Mouse (Mus musculus) erythroblast, embryonic 14.5 days (primary cell): ENCODE measurements at regions not wholly inside any gene's neighbourhood (a gene's known extent, or its start where the extent isn't known, plus 50 kb on each side); places are given as distances from the start of the nearest gene placed in this dataset.

Experiments
- GATA1 ChIP-seq: IDR thresholded peaks from 2 replicates; pipeline ENCODE4 v1.6.1; 2012; ENCODE audit warnings: low read length, inconsistent platforms, mixed read lengths
- TAL1 ChIP-seq: IDR thresholded peaks from 3 replicates; pipeline ENCODE4 v1.6.1; 2012; ENCODE audit warnings: low read length, inconsistent platforms, mixed read lengths

DNA sequence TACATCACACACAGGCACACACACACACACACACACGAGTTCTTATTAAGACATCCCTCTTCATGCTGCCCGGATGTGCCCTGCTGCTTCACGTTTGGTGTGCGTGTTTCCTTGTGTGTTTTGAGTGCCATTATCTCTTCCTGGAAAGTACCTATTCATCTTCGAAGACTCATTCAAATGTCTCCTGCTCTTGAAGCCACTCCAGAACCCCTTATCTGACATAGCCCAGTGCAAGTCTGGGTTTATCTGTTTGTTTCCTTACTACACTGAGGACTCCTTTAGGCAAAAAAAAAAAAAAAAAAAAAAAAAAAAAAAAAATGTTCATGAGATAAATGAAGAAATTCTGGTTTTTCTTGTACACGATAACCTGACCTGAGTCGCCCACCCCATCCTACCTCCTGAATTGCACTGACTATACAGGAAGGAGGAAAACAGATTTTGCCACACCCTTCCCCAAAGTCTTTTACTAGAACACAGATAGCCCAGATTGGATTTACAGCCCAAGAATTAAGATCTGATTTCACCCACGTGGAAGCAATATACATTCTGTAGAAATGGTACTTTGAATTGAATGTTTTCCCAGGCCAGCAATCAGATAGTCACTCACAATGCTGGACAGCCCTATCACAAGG is 101.1 kb upstream of the Cadm1 start:
- TF ChIP-seq GATA1 (no peak), TAL1 (no peak)
